Mouse (Mus musculus): ENCODE results near the gene Espnl.

DNA sequence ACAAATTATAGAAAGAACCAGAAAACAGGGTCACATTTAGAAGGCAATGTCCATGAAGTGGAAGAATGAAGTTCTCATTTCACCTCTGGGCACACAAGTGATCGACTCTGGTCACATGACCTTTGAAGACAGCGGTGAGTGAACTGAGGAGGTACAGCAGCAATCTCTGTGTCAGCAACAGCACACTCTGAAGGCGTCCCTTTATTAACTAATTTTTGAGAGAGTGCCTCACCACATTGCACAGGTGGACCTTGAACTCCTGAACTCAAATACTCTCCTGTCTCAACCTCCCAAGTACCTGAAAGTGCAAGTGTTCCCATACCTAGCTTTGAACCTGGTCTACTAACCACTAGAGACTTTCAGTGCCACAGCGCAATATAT is 59.2 kb downstream of the Espnl start:
- no peak for TF ChIP-seq CTCF (conservative IDR thresholded peaks at IDR 0.05; ENCODE audit: insufficient read depth, insufficient read length, low read depth, low read length)
- TF ChIP-seq POLR2A (IDR thresholded peaks at IDR 0.05; ENCODE audit: low read depth, low read length): no peak

All from kidney, adult 2 months (tissue).